Mouse (Mus musculus) NIH3T3 (cell line): ENCODE measurements around the gene Atic.

ENCODE experiments used
- DNase-seq: peaks from one replicate; pipeline ENCODE4 v3.0.0-alpha.2; 2012; ENCODE audit warnings: low read depth

Gene Atic

DNA sequence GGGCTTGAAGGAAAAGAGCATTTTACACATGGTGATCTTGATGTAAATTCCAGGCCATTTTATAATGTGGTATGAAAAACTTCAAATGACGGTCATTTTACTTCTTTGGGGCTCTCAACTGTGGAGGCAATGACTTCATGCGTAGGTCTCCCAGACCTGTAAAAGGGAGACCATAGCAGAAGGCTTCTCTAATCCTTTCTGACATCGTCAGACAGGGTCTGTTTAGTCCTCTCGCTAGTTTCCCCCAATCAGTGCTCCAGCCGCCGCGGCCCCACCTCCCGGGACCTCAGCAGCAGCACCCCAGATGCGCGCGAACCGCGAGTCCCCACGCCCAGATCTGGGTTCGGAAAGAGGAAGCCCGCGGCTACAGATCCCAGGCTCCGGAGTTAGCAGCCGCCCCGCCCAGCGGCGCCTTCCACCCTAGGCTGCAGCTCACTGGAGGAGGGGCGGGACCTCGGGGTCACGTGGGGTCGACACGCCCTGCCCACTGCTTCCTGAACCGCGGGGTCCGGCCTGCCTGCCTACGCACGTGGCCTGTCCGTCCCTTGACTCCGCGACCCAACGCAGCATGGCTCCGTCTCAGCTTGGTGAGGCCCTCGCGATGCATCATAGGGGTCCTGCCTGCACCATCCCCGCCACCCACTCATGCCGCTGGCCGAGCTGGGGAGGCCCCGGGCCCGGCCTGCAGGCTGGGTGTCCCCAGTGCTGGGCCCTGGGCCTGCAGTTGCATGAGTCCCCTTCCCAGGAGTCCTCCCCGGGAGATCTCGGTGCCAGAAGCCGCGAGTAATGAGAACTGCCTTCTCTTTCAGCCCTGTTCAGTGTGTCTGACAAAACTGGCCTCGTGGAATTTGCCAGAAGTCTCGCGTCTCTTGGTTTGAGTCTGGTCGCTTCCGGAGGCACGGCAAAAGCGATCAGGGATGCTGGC is at the start of gene Atic:
TSS of gene Atic (plus strand) at position 463 of the 925 bp plus-strand sequence.
- DNase-seq = peak; percentile 97

DNA sequence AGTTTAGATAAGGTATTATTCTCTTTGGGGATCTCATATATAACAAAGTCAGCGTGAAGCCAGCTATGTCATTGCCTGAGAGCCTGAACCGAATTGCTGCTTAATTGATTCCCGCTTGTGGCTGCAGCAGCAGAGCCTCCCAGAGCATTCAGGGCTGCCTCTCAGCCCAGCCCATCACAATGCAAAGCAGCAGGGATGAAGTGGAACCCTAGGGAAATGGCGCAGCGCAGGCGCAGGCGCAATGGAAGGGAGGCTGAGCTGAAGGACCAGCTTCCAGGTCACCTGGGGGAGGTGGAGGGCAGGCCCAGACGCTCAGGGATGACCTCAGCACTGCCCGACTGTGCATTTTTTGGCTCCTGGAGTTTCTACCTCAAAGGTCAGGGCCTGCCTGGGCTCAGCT is 49.7 kb upstream of the Atic start:
- DNase-seq = no peak

DNA sequence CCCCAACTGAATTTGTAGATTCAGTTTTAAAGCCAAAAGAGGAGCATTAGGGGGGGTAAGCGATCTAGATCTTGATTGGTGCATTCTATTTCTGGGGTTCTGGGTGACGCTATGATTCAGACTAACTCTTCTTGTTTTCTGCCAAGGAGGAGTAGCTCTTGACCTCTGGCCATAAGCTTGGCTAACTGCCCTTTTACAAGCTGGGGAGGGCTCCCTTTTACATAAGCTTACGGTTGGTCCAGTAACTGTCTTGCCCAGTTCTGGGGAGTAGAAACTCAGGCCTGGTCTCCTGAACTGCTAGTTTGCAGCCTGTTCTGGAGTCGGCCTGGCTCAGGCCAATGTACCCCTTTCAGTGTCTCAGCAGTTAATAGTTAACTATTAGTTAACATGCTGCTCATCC is 41.9 kb upstream of the Atic start:
- peak; percentile 21 for DNase-seq

DNA sequence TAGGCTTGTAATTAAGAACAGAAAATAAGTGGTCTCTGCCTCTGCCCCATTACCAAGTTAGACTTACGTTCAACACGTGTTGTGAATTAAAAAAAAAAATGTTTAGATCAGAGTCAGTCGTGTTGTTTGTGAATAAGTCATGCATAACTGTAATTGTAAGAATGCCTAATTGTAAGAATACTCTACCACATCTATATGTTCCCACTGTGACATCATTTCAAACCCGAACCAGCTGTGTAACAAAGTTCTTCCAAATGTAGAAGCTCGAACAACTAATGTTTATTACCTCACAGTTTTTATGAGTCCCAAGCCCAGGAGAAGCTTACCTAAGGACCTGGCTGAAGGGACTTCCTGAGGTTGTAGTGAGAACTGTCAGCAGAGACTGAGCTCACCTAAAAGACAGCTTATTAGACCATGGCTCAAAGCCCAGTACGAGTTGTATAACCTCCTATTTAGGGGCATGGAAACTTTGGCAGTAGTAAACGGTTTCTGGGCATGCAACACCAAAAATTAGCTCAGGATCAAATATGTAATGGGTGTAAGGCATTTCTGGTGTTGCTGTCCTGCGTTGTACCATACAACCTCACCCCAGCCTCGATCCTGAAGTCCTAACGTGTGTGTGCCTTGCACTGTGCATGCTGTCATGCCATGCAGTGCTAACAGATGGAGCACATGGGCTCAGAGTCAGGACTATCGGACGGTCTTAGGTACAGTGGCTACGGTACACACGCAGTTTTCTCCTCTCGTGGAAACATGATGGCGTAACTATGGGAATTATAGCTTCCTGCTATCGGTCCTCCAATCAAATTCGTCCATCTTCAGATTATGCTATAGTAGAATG is 27.9 kb upstream of the Atic start:
- DNase-seq = peak; percentile 12

DNA sequence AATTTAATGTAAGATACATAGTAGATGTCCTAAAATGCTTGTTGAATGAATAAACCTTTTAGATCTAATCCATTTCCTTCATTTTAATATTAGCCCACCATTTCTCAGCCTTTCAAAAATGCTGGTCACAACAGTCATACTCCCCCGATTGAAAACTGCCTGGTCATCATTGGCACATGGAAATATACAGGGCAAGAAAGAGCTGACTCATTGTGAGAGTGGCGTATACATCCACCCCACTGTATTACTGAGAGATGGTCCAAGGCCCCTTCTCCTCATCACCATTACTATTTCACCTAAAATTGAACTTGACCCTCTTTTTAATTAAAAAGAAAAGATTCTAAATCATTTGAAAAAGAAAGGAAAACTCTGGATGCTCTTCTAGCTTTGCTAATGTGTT is 26.2 kb upstream of the Atic start:
- DNase-seq = no peak

DNA sequence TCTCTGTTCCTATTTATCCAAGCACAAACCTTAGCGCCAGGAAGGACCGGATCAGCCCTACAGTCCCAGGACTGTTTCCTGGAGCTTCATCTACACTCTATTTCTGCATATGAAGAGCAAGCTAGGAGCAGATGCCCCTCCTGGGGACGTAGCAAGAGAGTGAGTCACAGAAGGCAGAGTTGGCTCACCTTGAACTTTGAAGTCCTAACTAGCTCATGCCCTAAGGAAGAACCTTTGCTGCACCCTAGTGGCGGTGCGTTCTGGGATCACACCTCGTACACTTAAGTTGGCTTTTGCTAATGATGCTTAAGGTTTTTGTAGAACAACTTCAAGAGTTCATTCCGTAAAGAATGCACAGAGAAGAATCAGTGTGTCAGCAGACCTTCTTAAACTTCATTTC is 25.3 kb upstream of the Atic start:
- DNase-seq = peak; percentile 56

DNA sequence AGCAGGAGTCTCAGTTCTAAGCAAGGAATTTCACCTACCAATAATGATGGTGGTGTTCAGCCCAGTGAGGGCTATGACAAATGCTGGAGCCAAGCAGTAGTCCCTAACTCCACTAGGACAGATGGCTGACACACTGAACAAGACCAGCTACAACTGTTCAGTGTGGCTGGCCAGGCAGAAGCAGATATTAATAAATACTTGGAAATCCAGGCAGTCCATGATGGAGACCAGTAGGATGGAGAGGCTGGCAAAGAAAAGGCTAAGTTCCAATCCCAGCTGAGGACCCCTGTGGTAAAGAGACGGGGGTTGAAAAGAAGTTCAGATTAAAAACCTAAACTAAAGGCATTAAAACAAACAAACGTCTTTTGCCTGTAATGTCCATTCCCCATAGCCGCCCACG is 17.3 kb upstream of the Atic start:
- DNase-seq = no peak

DNA sequence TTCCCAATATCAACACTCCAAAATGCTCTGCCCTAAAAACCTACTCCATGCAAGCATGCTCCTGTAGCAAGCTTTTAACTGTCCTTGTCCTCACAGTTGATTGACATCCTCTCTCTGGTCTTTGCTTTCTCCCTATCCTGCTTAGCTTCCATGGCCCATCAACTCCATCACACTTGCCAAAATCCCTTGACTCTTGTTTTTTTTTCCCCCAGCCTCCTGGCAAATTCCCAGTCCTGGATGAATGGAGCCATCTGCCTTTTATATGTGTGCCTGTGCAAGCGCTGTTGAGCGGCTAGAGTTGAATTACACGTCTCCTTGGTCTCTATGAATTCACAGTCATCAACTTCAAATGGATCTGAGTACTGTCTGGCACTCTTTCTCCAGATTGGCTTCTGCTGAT is 16.5 kb upstream of the Atic start:
- peak; percentile 31 for DNase-seq

DNA sequence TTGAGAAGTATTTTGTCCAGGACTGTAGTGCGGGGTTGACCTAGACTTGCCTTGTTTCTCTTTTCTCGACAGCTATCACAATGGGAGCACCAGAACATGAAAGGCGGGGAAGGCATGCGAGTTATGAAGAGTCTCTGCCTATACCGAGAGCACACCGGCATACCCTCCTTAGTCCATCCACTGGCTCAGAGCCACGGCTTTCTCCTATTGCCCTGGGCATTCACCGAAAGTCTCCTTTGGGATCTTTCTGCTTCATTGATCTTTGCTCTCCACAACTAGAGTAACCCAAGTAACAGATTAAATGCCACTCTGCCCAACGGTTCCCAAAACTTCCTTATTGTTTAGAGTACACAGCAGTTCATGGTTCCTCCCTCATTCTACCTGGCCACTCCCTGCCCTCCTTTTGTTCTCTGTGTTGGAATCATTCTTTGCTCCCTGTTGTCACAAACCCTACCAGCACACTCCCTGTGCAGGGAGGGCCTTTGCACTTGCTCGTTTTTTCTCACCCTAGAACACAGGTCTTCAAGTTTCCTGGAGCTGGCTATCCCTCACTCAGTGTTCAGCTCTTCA is 6.2 kb upstream of the Atic start:
- no peak for DNase-seq

DNA sequence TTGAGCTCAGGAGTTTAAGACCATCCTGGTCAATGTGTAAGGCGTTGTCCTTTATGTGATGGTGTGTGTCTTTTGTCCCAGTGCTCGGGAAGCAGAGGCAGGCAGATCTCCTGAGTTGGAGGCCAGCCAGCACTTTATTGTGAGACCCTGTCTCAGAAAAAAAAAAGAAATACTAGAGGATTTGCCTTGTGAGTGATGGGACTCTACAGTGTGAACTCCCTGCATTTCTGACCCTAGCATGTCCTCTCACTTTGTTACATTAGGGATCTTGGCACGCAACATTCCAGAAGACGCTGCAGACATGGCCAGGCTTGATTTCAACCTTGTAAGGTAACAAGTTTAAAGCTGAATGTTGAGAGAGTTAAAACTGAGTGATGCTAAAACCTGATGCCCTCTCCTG is 3.7 kb downstream of the Atic start:
- DNase-seq = no peak

DNA sequence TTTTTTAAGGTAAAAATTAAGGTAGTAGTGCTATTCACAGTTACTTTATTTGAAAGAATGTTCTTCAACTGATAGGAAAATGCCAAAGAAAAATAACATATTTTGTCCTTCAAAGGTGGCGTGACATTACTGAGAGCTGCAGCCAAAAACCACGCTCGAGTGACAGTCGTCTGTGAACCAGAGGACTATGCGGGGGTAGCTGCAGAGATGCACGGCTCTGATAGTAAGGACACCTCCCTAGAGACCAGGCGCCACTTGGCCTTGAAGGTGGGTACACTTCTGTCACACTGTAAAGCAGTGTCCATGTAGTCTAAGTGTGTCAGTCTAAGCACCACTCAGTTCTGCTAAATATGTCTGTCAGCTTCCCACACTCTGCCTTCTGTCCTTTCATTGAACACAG is 7.3 kb downstream of the Atic start:
- no peak for DNase-seq

DNA sequence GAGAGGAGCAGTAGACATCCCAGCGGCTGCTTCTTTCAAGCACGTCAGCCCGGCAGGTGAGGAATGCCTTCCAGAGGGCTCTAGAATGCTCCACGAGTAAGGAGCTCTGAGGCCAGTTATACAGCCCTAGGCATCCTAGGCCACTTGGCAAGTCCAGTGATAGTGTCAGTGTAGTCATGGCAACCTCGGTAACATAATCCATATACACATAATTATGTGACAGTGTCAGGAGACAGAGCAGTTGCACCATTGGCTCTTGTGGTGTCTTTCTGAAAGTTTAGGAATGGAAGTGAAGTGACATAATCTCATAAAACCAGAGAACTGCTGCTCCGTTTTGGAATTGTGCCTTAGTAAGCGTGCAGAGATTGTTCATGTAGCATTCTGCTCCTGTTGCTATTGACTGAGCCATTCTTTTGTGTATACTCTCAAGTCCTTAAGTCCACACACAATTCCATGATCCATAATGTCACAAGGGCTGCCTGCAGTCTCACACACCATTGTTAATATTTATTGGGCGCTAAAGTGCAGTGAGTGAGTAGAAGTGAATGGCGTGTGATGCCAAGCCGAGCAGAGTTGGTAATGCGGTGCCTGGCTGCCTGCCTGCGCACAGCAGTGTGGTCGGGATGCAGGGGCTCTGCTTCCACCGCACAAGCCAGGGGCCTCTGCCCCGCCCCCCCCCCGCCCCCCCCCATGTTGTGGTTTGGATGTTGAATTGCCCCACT is 11.1 kb downstream of the Atic start:
- no peak for DNase-seq

DNA sequence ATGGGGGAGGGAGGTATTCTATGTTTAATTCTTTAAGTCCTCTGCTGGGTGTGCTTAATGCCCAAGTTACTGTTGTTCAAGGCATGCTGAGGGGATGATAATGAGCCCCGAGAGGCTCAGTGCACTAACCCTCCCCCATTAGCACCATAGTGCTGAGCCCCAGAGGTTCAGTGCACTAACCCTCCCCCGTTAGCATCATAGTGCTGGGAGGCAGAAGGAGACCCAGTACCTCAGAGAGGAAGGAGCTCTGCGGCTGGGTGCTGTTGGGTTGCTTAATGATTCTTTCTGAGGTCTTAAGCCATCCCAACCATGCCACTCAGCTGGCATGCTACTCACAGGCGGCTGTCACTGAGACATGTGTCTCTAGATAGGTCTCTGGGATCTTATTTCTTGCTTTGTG is 13.2 kb downstream of the Atic start:
- no peak for DNase-seq

DNA sequence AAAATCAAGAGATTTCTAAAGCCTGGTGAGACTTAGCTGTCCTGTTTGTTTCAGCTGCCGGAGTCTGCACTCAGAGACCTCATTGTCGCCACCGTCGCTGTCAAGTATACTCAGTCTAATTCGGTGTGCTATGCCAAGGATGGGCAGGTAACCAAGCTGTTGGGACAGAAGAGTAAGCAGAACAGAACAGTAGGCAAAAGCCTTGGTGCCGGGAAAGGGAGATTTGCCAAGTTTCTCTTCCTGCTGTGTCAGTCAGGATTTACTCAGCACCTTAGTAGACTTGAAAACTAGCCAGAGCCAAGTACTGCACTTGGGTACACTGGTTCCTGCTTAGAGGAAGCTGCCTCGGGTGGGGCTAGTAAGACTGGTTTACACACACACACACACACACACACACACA is 19.0 kb downstream of the Atic start:
- DNase-seq = no peak

DNA sequence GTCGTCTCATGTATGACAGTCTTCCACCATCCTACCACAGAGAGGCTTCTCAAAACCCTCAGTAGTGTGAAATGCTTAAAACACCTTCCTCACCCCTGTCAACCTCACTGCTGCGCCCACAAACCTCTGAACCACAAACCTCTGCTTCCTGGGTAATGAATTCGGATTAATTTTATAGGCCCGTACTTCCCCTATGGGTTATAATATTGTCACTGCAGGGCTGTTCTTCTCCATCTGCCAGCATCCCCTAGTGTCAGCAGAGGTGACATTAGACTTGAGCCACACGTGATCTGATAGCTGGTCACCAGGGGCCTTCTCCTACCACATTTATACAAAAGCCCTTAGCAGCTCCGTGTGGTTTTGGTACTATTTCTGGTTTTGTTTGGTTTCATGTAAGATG is 19.9 kb downstream of the Atic start:
- no peak for DNase-seq

DNA sequence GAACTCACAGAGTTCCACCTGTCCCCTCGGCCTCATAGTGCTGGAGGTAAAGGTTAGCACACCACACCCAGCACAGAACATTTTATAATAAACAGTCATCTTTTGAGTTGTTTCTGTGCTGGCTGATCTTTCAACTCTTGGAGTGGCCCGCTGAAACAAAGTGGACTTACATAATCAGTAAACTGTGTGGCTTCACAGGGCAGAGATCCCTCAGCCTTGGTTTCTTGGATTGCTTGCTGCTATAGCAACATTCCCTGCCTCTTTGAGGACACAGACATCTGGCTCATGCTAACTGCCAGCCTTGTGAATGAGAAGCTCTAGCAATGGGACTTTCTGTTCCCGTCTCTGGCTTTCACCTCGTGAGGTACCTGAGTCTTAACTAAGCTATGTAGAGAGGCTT is 22.6 kb downstream of the Atic start:
- DNase-seq = no peak

DNA sequence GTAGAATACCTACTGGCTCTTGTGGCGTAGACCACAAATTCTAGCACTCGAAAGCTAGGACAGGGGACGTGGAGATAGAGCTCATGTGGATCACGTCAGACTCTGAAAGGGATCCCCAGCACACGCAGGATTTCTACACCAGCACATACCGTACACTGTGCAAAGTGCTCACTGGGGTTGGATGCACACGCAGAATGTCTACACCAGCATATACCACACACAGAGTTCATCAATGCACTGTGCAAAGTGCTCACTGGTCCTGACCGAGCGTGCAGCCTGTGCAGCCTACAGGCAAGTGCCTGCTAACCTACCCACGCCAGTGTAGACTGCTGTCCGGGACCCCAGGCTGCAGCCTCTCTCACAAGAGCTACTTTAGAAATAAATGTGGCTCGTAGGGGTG is 23.5 kb downstream of the Atic start:
- no peak for DNase-seq

DNA sequence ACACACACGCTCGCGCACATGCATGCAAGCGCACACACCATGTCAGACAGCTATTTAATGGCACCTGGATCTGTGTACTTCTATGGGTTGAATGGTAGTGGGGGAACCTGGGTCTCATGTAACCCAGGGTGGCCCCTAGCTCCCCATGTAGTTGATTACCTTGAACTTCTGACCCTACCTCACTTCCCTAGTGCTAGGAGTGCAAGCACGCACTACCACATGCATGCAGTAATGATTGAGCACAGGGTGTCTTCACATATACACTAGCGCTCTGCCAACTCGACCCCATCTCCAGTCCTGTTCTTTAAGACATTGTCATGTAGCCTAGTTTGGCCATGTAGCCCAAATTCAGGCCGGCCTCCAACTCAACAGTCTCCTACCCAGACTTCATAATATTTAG is 26.4 kb downstream of the Atic start:
- DNase-seq = peak; percentile 44

DNA sequence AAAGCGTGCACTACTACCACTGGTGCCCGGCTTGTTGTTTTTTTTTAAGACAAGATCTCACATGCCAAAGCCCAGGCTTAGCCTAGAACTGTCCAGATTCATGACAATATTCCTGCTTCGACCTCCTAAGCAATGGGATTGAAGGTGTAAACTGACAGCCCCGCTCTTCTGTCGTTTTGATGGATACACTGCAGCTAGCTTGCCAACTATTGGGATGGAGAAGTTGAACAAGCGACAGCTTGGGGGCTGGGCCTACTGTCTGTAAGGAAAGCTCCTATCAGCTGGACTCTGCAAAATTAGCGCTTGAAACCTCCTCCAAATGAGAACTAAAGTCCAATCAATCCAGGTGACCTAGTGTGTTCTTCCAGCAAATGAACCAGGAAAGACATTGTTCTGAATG is 26.9 kb downstream of the Atic start:
- peak; percentile 34 for DNase-seq

DNA sequence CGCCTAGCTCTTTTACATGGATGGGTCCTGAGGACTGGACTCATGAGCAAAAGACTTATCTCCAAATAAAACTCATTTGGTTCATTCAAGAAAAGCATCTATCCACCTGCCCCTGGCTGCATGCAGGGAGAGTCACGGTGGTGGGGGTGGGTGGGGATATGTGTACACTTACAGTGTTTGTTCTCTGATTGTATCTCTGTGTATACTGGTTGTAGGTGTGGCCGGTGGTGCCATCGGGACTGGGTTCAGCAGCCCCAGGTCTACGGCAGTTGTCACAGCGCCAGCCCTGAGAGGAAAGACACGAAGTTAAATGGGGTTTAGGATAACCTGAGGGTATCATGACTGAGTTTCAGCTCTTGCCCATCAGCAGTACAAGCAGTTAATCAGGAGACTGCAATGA is 29.7 kb downstream of the Atic start:
- no peak for DNase-seq

DNA sequence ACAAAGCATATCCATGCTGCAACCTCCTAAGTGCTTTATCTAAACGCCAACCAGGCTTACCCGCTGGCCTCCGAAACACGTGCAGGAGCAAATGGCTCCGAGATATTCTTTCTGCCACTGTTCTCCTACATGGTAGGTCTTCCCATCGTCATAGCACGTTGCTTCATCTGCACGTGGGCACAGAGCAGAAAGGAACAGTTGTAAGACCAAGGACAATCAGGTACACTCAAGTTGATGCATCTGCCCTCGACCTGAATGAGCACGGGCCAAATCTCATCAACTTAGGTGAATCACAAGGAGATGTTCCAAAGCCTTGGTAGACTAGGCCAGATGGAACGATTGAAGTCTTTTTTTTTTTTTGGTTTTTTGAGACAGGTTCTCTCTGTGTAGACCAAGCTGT is 33.1 kb downstream of the Atic start:
- no peak for DNase-seq

DNA sequence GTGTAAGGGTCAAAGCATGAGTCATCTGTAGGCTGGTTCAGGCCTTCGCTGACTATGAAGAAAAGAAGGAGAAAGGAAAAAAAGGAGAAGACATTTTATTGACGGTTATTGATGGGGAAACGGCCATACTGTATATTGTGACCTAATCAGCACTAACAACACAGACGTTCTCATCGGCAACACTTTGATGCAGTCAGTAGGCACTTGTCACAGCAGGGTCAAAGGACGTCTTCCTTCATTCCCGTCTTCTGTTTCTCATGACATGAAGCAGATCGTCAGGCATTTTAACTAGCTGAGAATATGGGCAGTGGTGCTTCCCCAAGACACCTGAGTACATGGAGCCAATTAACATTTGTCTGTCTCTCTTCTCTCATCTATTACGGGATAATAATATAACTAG is 36.2 kb downstream of the Atic start:
- DNase-seq = no peak
